Mouse (Mus musculus): Measurements from ENCODE around the gene Shld2.
A peak's percentile ranks its signal among the peaks of the same experiment; 100 is the strongest.

Shld2 gene

GRCm38 (mm10) chr14:34219786-34220198 is 90.5 kb downstream of the Shld2 start:
- no peak for DNase-seq (ENCODE audit: low spot score)

DNA sequence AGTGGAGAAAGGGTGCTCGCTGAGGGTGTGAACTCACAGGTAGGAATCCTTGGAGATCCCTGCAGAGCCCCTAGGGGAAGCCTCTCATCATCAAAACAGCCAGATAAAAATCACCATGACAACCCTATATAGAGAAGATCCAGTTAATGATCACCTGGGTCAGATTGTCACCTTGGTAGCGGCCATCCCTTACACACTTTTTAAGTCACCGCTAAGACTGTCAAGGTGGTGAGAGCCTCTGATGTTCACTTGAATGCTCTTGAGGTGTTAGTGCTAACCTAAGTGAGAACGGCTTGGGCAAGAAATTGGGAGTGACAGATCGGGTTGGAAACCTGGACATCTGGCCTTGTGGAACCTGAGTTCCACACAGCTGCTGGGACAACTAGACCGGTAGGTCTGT is 91.0 kb downstream of the Shld2 start, which contains the start of gene Syt15:
Gene Syt15 (plus strand): TSS at position 301 of the 400 bp plus-strand sequence.
- no peak for DNase-seq (ENCODE audit: low spot score)

DNA sequence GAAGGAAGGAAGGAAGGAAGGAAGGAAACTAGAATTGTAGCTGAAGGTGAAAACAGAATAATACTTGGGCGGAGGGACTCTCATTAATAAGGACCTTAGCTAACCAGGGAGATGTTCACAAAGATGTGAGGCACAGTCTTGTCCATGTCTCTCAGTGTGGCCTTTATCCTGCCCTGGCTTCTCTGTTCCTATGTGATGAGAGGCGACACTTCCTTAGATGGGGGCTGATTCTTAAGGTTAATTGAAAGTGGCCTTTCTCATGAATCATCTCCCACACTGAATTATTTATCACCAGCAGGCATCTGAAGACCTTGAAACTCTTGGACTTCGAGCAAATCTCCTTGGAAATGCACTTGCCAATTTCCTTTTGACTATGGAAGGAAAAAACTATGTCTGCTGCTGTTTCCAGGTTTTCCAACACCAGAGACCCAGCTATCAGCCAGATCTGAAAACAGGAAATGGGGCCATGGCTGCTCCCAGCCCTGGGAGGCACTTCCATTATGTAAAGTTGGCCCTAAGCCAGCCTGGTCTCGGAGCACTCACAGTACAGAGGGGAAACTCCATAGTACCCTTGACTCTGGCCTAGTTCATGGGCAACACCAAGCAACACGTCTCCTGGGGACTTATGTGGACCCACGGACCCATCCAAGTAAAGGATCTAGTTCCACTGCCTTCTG is 94.7 kb downstream of the Shld2 start:
- DNase-seq (ENCODE audit: low spot score), result no peak

DNA sequence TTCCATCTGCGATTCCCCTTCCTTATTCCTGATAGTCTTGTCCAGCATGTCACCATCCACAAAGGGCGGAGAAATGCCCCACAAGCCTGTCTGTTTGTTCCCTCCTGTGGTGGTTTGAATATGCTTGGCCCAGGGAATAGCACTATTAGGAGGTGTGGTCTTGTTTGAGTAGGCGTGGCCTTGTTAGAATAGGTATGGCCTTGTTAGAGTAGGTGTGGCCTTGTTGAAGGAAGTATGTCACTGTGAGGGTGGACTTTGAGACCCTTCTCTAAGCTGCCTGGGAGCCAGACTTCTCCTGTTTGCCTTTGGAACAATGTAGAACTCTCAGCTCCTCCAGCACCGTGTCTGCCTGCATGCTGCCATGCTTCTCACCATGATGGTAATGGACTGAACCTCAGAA is 100.4 kb downstream of the Shld2 start:
- DNase-seq (ENCODE audit: low spot score), result no peak

- no peak for DNase-seq (ENCODE audit: low spot score)
These were observed 101.2 kb downstream of the Shld2 start for GRCm38 (mm10) chr14:34209080-34209479.

GRCm38 (mm10) chr14:34208651-34209050 is 101.6 kb downstream of the Shld2 start:
- no peak for DNase-seq (ENCODE audit: low spot score)

DNA sequence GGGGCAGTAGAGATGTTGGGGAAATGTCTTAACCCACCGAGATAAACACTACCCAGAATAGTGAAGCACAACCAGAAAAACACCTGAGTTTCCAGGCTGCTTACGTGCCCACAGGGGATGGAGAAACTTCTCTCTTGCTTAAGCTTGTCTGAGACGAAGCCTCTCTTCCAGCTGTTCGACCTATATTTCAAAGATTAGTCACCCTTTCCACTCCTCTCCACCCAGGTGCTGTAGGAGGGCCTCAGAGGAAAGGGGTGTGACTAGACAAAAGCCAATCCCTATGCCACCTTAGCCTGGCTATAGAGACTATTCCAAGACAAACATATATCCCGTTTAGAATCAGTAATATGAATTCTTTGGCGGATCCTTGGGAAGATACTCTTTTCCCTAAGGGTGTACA is 102.3 kb downstream of the Shld2 start:
- DNase-seq (ENCODE audit: low spot score), result no peak

GRCm38 (mm10) chr14:34201231-34202035 is 108.9 kb downstream of the Shld2 start, which contains the start of gene Gprin2:
Gene Gprin2, minus strand, starts transcription at chr14:34201653.
- peak; percentile 48 for DNase-seq (ENCODE audit: low spot score)

DNA sequence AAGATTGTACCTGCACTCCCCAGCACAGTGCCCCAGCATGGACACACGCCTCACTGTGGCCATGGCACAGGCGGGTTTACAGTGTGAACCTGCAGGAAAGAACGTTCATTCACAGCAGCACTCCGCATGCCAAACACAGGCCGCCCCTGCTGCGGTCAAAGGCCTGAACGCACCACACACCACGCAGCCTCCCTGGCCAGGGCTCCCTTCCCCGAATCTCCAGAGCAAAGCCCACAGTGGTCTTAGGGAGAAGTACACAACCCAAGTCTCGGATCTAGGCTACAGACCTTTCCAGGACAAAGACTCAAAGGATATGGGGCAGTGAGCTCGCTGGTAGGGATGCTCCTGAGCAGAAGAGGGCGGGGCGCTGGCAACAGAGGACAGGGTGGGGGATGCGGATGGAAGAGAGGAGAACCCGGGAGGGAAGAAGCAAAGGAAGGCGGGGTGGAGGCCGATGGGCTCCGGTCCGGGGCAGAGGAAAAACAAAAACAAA is 109.5 kb downstream of the Shld2 start:
- peak; percentile 25 for DNase-seq (ENCODE audit: low spot score)

DNA sequence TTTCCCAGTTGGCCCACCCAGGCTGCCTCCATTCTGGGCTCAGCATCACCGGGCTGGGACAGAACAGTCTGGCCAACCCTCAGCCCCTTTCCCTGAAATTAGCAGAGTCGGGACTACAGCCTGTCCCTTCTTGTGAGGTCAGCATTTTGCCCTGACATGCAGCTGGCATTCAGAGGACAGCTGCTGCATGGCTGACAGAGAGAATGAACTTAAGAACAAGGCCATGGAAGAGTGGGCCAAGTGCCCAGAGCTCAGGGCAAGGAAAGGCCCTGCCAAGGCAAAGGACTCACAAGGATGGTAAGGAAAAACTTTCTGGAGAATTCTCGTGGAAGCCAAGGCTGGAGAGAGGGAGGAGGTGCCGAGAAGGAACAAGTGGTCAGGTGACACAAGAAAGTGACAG is 113.6 kb downstream of the Shld2 start:
- no peak for DNase-seq (ENCODE audit: low spot score)

- DNase-seq (ENCODE audit: low spot score), result no peak
These were observed 114.8 kb downstream of the Shld2 start for GRCm38 (mm10) chr14:34195466-34195865.

DNA sequence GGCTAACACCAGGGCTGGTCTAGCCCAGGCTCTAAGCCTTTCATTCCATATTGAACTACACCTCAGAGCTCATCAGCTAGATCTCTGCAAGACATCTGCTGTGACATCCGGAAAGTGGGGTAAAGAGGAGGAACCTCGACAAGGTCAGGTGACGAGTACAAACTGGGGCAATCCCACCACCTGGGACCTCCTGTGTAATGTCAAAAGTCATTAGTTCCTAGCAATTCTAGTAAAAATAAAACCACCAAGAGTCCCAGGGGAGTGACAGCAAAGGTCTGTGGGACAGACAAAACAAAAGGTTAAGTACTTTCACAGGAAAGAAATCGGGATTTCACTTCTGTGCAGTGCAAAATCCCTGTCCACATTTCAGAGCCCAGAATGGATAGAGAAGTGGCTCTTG is 116.4 kb downstream of the Shld2 start:
- no peak for DNase-seq (ENCODE audit: low spot score)

DNA sequence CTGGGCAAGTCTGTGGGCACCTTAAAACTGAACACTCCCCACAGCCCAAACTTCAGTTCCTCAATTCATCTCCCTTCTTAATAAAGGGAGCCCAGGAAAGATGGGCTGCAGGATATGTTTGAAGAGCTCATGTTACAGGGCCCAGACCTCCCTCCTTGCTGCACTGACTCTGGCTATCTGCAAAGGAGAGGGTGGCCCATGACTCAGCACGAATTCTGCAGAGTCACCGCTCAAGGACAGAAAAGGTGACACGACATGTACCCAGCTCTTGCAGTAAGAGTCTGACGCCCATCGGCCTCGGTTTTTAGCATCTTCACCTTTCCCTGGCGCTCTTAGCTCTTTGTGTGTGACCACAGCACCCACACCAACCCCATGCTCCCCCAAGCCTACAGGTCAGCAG is 119.9 kb downstream of the Shld2 start:
- DNase-seq (ENCODE audit: low spot score), result no peak

GRCm38 (mm10) chr14:34188629-34189028 is 121.7 kb downstream of the Shld2 start:
- DNase-seq (ENCODE audit: low spot score), result no peak

Data from testis, postnatal 14 days (tissue).